ENCODE assay signal across 12 mouse cellular contexts in genomic region chr4:77961711-77962110, GRCm38 (mm10).
A peak's percentile ranks its signal among the peaks of the same experiment; 100 is the strongest.
DNase-seq lines count a peak whose midpoint lies in the region; ATAC-seq and TF ChIP-seq lines count a peak whose summit lies in the region.
"Had no signal": no experiment of that assay in that cellular context is flagged by ENCODE, and none has a peak within 500 bp of the region (broad histone marks: within the 10 kb centered on the region; RNA-seq: fewer than 3 reads in every experiment).

No protein-coding gene starts in this region.

- DNase-seq in heart, adult 11 months: peak; percentile 33
- DNase-seq in heart, adult 9 months (ENCODE audit: low spot score in 2 of 2): no peak
- no peak for DNase-seq in midbrain, embryonic 11.5 days (ENCODE audit: low spot score, missing footprints)
- peak; percentile 0 to 13 for DNase-seq in adrenal gland, postnatal 36 days
- DNase-seq in midbrain, postnatal 0 days (ENCODE audit: low spot score): peak; percentile 26
- no peak for DNase-seq in thymus, postnatal 14 days

- no peaks in the 10 kb centered on the region for H3K36me3 ChIP-seq in midbrain, embryonic 11.5 days (ENCODE audit: control insufficient read depth, insufficient read depth, low read length)
- H3K36me3 ChIP-seq in midbrain, embryonic 16.5 days (ENCODE audit: control insufficient read depth, insufficient read depth, low read length): no peaks in the 10 kb centered on the region
- H3K36me3 ChIP-seq in midbrain, postnatal 0 days (ENCODE audit: insufficient read depth, low read length): no peaks in the 10 kb centered on the region
- H3K36me3 ChIP-seq in kidney, embryonic 15.5 days: no peaks in the 10 kb centered on the region
- H3K36me3 ChIP-seq: embryonic facial prominence, embryonic 13.5 days; limb, embryonic 15.5 days; stomach, embryonic 15.5 days had no signal

- WGBS in midbrain, embryonic 11.5 days: 26% methylated on average over 2 of the region's 2 CpGs
- WGBS in midbrain, embryonic 16.5 days: 26% methylated on average over 2 of the region's 2 CpGs
- 20% methylated on average over 2 of the region's 2 CpGs for WGBS in midbrain, postnatal 0 days
- 12% methylated on average over 2 of the region's 2 CpGs for WGBS in kidney, embryonic 15.5 days

- peak; percentile 61; the same call in 1 of the 2 replicates for ATAC-seq in midbrain, embryonic 11.5 days (ENCODE audit: low FRiP score)
- no peak for ATAC-seq in midbrain, embryonic 16.5 days
- no peak for ATAC-seq in midbrain, postnatal 0 days (ENCODE audit: low FRiP score)
- ATAC-seq in kidney, embryonic 15.5 days (replicated peaks; ENCODE audit: low FRiP score): no peak

- H3K9me3 ChIP-seq in midbrain, embryonic 11.5 days (ENCODE audit: control insufficient read depth, low read length): no peaks in the 10 kb centered on the region
- H3K9me3 ChIP-seq in midbrain, embryonic 16.5 days (replicated peaks; ENCODE audit: control insufficient read depth, low read length, poor library complexity, severe bottlenecking): no peaks in the 10 kb centered on the region
- H3K9me3 ChIP-seq in midbrain, postnatal 0 days (ENCODE audit: low read length): no peaks in the 10 kb centered on the region
- H3K9me3 ChIP-seq in kidney, embryonic 15.5 days (replicated peaks): no peaks in the 10 kb centered on the region
- H3K9me3 ChIP-seq: embryonic facial prominence, embryonic 13.5 days; limb, embryonic 15.5 days; stomach, embryonic 15.5 days had no signal

- TF ChIP-seq CTCF in midbrain, postnatal 0 days (IDR thresholded peaks at IDR 0.05): peak; percentile 58

- no peaks in the 10 kb centered on the region for H3K4me1 ChIP-seq in midbrain, embryonic 11.5 days (ENCODE audit: control insufficient read depth, insufficient read depth, low read length)
- no peaks in the 10 kb centered on the region for H3K4me1 ChIP-seq in midbrain, embryonic 16.5 days (ENCODE audit: control insufficient read depth, insufficient read depth, low read length)
- no peaks in the 10 kb centered on the region for H3K4me1 ChIP-seq in midbrain, postnatal 0 days (ENCODE audit: insufficient read depth, low read length)
- no peaks in the 10 kb centered on the region for H3K4me1 ChIP-seq in kidney, embryonic 15.5 days
- H3K4me1 ChIP-seq: embryonic facial prominence, embryonic 13.5 days; limb, embryonic 15.5 days; stomach, embryonic 15.5 days had no signal

- H3K4me3 ChIP-seq in midbrain, embryonic 11.5 days (ENCODE audit: low read depth, low read length): no peak overlapping the region
- H3K4me3 ChIP-seq in midbrain, embryonic 16.5 days (ENCODE audit: low read depth, low read length): no peak overlapping the region
- H3K4me3 ChIP-seq in midbrain, postnatal 0 days (ENCODE audit: low read depth, low read length): no peak overlapping the region
- no peak overlapping the region for H3K4me3 ChIP-seq in kidney, embryonic 15.5 days (replicated peaks)
- H3K4me3 ChIP-seq: embryonic facial prominence, embryonic 13.5 days; limb, embryonic 15.5 days; myocyte; stomach, embryonic 15.5 days had no signal

- H3K27me3 ChIP-seq in midbrain, embryonic 11.5 days (ENCODE audit: control insufficient read depth, insufficient read depth, low read length): no peaks in the 10 kb centered on the region
- no peaks in the 10 kb centered on the region for H3K27me3 ChIP-seq in midbrain, embryonic 16.5 days (ENCODE audit: control insufficient read depth, insufficient read depth, low read depth, low read length)
- H3K27me3 ChIP-seq in midbrain, postnatal 0 days (ENCODE audit: insufficient read depth, low read length): no peaks in the 10 kb centered on the region
- no peaks in the 10 kb centered on the region for H3K27me3 ChIP-seq in kidney, embryonic 15.5 days
- H3K27me3 ChIP-seq: embryonic facial prominence, embryonic 13.5 days; limb, embryonic 15.5 days; stomach, embryonic 15.5 days had no signal

- H3K4me2 ChIP-seq in midbrain, embryonic 11.5 days: no peak overlapping the region
- no peak overlapping the region for H3K4me2 ChIP-seq in midbrain, embryonic 16.5 days (ENCODE audit: low read length)
- H3K4me2 ChIP-seq in midbrain, postnatal 0 days (ENCODE audit: low read depth, low read length, poor library complexity, severe bottlenecking): no peak overlapping the region
- no peak overlapping the region for H3K4me2 ChIP-seq in kidney, embryonic 15.5 days
- H3K4me2 ChIP-seq: embryonic facial prominence, embryonic 13.5 days; limb, embryonic 15.5 days; stomach, embryonic 15.5 days had no signal

- H3K27ac ChIP-seq in midbrain, embryonic 11.5 days (ENCODE audit: low read depth, low read length): no peak overlapping the region
- no peak overlapping the region for H3K27ac ChIP-seq in midbrain, embryonic 16.5 days (ENCODE audit: low read length)
- no peak overlapping the region for H3K27ac ChIP-seq in midbrain, postnatal 0 days (ENCODE audit: low read depth, low read length)
- no peak overlapping the region for H3K27ac ChIP-seq in kidney, embryonic 15.5 days
- H3K27ac ChIP-seq: embryonic facial prominence, embryonic 13.5 days; limb, embryonic 15.5 days; stomach, embryonic 15.5 days had no signal

- no peak overlapping the region for H3K9ac ChIP-seq in midbrain, embryonic 11.5 days (ENCODE audit: low read length)
- no peak overlapping the region for H3K9ac ChIP-seq in midbrain, embryonic 16.5 days (ENCODE audit: low read depth, low read length)
- no peak overlapping the region for H3K9ac ChIP-seq in midbrain, postnatal 0 days (replicated peaks; ENCODE audit: low read length, poor library complexity, severe bottlenecking)
- no peak overlapping the region for H3K9ac ChIP-seq in kidney, embryonic 15.5 days
- H3K9ac ChIP-seq: embryonic facial prominence, embryonic 13.5 days; limb, embryonic 15.5 days; stomach, embryonic 15.5 days had no signal

Comparison
In these comparisons a context has a peak if more than half of its experiments do, and no peak if none do; other contexts are left out.
1. DNase-seq: peak in heart, adult 11 months (single experiment), adrenal gland, postnatal 36 days (2 of 2) and midbrain, postnatal 0 days (single experiment); none in heart, adult 9 months (0 of 2), midbrain, embryonic 11.5 days (single experiment) and thymus, postnatal 14 days (single experiment).